Mouse (Mus musculus) MEL (cell line): ENCODE data around the gene Gm10271. TPM values are rescaled to one million over a fixed set of nuclear protein-coding genes. Genes with fewer than 3 reads are reported as not detected.

Experiments used
- DNase-seq: peaks from one replicate; pipeline ENCODE4 v3.0.0; 2011; ENCODE audit warnings: low read depth, low spot score
- H3K27ac ChIP-seq: 2 replicates; pipeline ENCODE4 v1.5.1; 2012; ENCODE audit warnings: low read depth, mild to moderate bottlenecking, control low read depth, low read length, moderate library complexity; ENCODE audit not compliant: control insufficient read depth
- H3K27me3 ChIP-seq, 2 experiments: fragments of 150-350 bp in 1 of 2; sonication (generic) in 1 of 2; 2 replicates each; pipeline ENCODE4 v1.6.1; 2012; ENCODE audit warnings: low read length in 2 of 2, mild to moderate bottlenecking in 2 of 2, improper control_type of control experiment in 1 of 2, moderate library complexity in 1 of 2; ENCODE audit not compliant: insufficient read depth in 2 of 2, control insufficient read depth in 1 of 2
- H3K36me3 ChIP-seq, 2 experiments: 2 replicates each; pipeline ENCODE4 v1.6.1; 2012 to 2014; ENCODE audit warnings: low read length in 2 of 2, improper control_type of control experiment in 1 of 2, inconsistent platforms in 1 of 2, mild to moderate bottlenecking in 1 of 2; ENCODE audit not compliant: insufficient read depth in 2 of 2, control insufficient read depth in 1 of 2
- H3K4me1 ChIP-seq, 2 experiments: fragments of 150-350 bp in 1 of 2; sonication (generic) in 1 of 2; 2 replicates each; pipeline ENCODE4 v1.6.1; 2012; ENCODE audit warnings: low read length in 2 of 2, improper control_type of control experiment in 1 of 2, mild to moderate bottlenecking in 1 of 2; ENCODE audit not compliant: insufficient read depth in 2 of 2, control insufficient read depth in 1 of 2
- H3K4me3 ChIP-seq, 2 experiments: fragments of 150-350 bp in 1 of 2; sonication (generic) in 1 of 2; 2 replicates each; pipeline ENCODE4 v1.5.1; 2012; ENCODE audit warnings: low read depth in 2 of 2, low read length in 2 of 2, mild to moderate bottlenecking in 2 of 2, moderate library complexity in 2 of 2, control low read depth in 1 of 2, improper control_type of control experiment in 1 of 2; ENCODE audit not compliant: control insufficient read depth in 1 of 2, insufficient read depth in 1 of 2
- H3K79me2 ChIP-seq: 2 replicates; pipeline ENCODE4 v1.6.1; 2012; ENCODE audit warnings: mild to moderate bottlenecking, low read length, moderate library complexity; ENCODE audit not compliant: control insufficient read depth, poor library complexity, insufficient read depth
- H3K9ac ChIP-seq: 2 replicates; pipeline ENCODE4 v1.6.1; 2012; ENCODE audit warnings: low read depth, mild to moderate bottlenecking, control low read depth, low read length, moderate library complexity; ENCODE audit not compliant: control insufficient read depth, poor library complexity, severe bottlenecking
- H3K9me3 ChIP-seq: fragments of 150-350 bp; sonication (generic); replicated peaks from 2 replicates; pipeline ENCODE4 v1.6.1; 2012; ENCODE audit warnings: mild to moderate bottlenecking, low read length, improper control_type of control experiment, moderate library complexity; ENCODE audit not compliant: insufficient read depth
- CHD1 ChIP-seq: IDR thresholded peaks from 2 replicates; pipeline ENCODE4 v1.6.1; 2012; ENCODE audit warnings: low read depth, mild to moderate bottlenecking, inconsistent platforms, low read length, improper control_type of control experiment
- CHD2 ChIP-seq: IDR thresholded peaks from 2 replicates; pipeline ENCODE4 v1.6.1; 2011; ENCODE audit warnings: low read length, improper control_type of control experiment
- E2F4 ChIP-seq: IDR thresholded peaks from 2 replicates; pipeline ENCODE4 v1.6.1; 2011; ENCODE audit warnings: low read depth, low read length, improper control_type of control experiment, borderline replicate concordance
- ETS1 ChIP-seq: IDR thresholded peaks from 2 replicates; pipeline ENCODE4 v1.6.1; 2012; ENCODE audit warnings: low read depth, mild to moderate bottlenecking, inconsistent platforms, low read length, improper control_type of control experiment, moderate library complexity
- HCFC1 ChIP-seq: IDR thresholded peaks from 2 replicates; pipeline ENCODE4 v1.6.1; 2012; ENCODE audit warnings: low read depth, mild to moderate bottlenecking, inconsistent platforms, low read length, improper control_type of control experiment, moderate library complexity
- JUND ChIP-seq: IDR thresholded peaks from 2 replicates; pipeline ENCODE4 v1.6.1; 2011; ENCODE audit warnings: low read depth, mild to moderate bottlenecking, improper control_type of control experiment, low read length
- KAT2A ChIP-seq: conservative IDR thresholded peaks from 2 replicates; pipeline ENCODE4 v1.6.1; 2012; ENCODE audit warnings: low read depth, low read length, improper control_type of control experiment, inconsistent platforms
- MAFK ChIP-seq: IDR thresholded peaks from 2 replicates; pipeline ENCODE4 v1.6.1; 2011; ENCODE audit warnings: low read depth, mild to moderate bottlenecking, low read length, improper control_type of control experiment, borderline replicate concordance
- MEF2A ChIP-seq: IDR thresholded peaks from 2 replicates; pipeline ENCODE4 v1.6.1; 2014; ENCODE audit warnings: low read depth, mild to moderate bottlenecking, inconsistent platforms, low read length, improper control_type of control experiment; ENCODE audit not compliant: poor library complexity, insufficient replicate concordance, severe bottlenecking; ENCODE audit errors: extremely low read depth
- NELFE ChIP-seq: IDR thresholded peaks from 2 replicates; pipeline ENCODE4 v1.6.1; 2011; ENCODE audit warnings: low read depth, low read length, improper control_type of control experiment
- POLR2A ChIP-seq, 2 experiments: IDR thresholded peaks; 2 replicates each; pipeline ENCODE4 v1.6.1; 2011 to 2012; ENCODE audit warnings: low read length in 2 of 2, mild to moderate bottlenecking in 2 of 2, control low read depth in 1 of 2, improper control_type of control experiment in 1 of 2, low read depth in 1 of 2, moderate library complexity in 1 of 2; ENCODE audit not compliant: control insufficient read depth in 1 of 2, insufficient read depth in 1 of 2, poor library complexity in 1 of 2
- POLR2AphosphoS2 ChIP-seq: IDR thresholded peaks from 2 replicates; pipeline ENCODE4 v1.6.1; 2011; ENCODE audit warnings: low read length, improper control_type of control experiment
- POLR2AphosphoS5 ChIP-seq: IDR thresholded peaks from 2 replicates; pipeline ENCODE4 v1.6.1; 2012; ENCODE audit warnings: low read depth, borderline replicate concordance, mild to moderate bottlenecking, inconsistent platforms, low read length, moderate library complexity, mixed read lengths
- RCOR1 ChIP-seq: IDR thresholded peaks from 2 replicates; pipeline ENCODE4 v1.6.1; 2012; ENCODE audit warnings: low read depth, mild to moderate bottlenecking, inconsistent platforms, low read length, improper control_type of control experiment
- SIN3A ChIP-seq: IDR thresholded peaks from 2 replicates; pipeline ENCODE4 v1.6.1; 2012; ENCODE audit warnings: low read length, improper control_type of control experiment, inconsistent platforms
- TAL1 ChIP-seq: IDR thresholded peaks from 2 replicates; pipeline ENCODE4 v1.6.1; 2012; ENCODE audit warnings: mild to moderate bottlenecking, inconsistent platforms, low read length, moderate library complexity, mixed read lengths
- TCF12 ChIP-seq: IDR thresholded peaks from 2 replicates; pipeline ENCODE4 v1.6.1; 2014; ENCODE audit warnings: low read depth, mild to moderate bottlenecking, inconsistent platforms, low read length, improper control_type of control experiment, moderate library complexity
- UBTF ChIP-seq: IDR thresholded peaks from 2 replicates; pipeline ENCODE4 v1.6.1; 2012; ENCODE audit warnings: low read depth, mild to moderate bottlenecking, inconsistent platforms, low read length, improper control_type of control experiment, moderate library complexity, borderline replicate concordance; ENCODE audit not compliant: insufficient read depth
- USF2 ChIP-seq, 2 experiments: IDR thresholded peaks; 2 replicates each; pipeline ENCODE4 v1.6.1; 2011 to 2012; ENCODE audit warnings: improper control_type of control experiment in 2 of 2, low read length in 2 of 2, borderline replicate concordance in 1 of 2, inconsistent platforms in 1 of 2, low read depth in 1 of 2, mild to moderate bottlenecking in 1 of 2; ENCODE audit not compliant: insufficient read depth in 1 of 2
- ZKSCAN1 ChIP-seq: IDR thresholded peaks from 2 replicates; pipeline ENCODE4 v1.6.1; 2012; ENCODE audit warnings: low read depth, mild to moderate bottlenecking, inconsistent platforms, low read length, improper control_type of control experiment, moderate library complexity
- ZMIZ1 ChIP-seq: IDR thresholded peaks from 2 replicates; pipeline ENCODE4 v1.6.1; 2012; ENCODE audit warnings: low read depth, mild to moderate bottlenecking, inconsistent platforms, low read length, improper control_type of control experiment, moderate library complexity
- polyA plus RNA-seq, 2 experiments: library from polyadenylated mRNA; stranded (reverse) in 1 of 2; unstranded in 1 of 2; fragments of >175 nt in 1 of 2; fragments of >200 nt in 1 of 2; gene quantifications; 2 replicates each; pipeline versions ENCODE4 v1.2.1 to v1.2.4; 2012; ENCODE audit warnings: low replicate concordance in 2 of 2, low read depth in 1 of 2; ENCODE audit not compliant: insufficient read length in 2 of 2, insufficient read depth in 1 of 2, missing spikeins in 1 of 2
- total RNA-seq: library from RNA; depleted of rRNA; stranded (reverse); fragments of 300-350 nt; gene quantifications from 2 replicates; pipeline ENCODE4 v1.2.3, GENCODE M21; 2012

The Gm10271 gene
- total and polyA plus RNA-seq, 3 experiments: not detected

DNA sequence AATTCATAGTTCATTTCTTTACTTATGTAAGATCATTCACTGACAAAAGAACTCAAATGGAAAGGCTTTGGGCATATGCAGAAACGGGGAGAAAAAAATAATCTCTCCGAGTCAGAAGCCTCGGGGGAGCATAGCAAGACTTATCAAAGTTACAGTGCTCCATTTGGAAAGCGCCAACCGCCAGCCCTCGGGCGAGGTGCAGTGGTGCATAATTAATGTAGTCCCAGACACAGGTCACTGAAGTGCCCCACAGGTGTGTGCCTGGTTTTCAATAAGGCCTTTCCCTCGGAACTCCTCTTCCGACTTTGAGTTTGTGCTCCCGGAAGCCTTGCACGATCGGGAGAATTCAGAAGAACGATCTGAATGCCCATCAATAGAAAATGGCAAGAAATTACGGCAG, 10.3 kb downstream of the Gm10271 start:
- H3K36me3 ChIP-seq: no peaks in the 10 kb centered on the region
- H3K4me3 ChIP-seq: no peak overlapping the region
- no peaks in the 10 kb centered on the region for H3K79me2 ChIP-seq
- no peak overlapping the region for H3K9ac ChIP-seq
- H3K4me1 ChIP-seq: no peaks in the 10 kb centered on the region
- no peak overlapping the region for H3K27ac ChIP-seq
- no peak for DNase-seq
- peaks cover 2 to 6% of the 10 kb centered on the region in 2 experiments; a peak in 3 of 4 replicates for H3K27me3 ChIP-seq
- TF ChIP-seq JUND (no peak), ZMIZ1 (no peak), MAFK (no peak), KAT2A (no peak), UBTF (no peak), POLR2AphosphoS2 (no peak), RCOR1 (no peak), TCF12 (no peak), NELFE (no peak), MEF2A (no peak), USF2 (IDR thresholded peaks at IDR 0.05; ENCODE audit: borderline replicate concordance in 1 of 2, insufficient read depth in 1 of 2, low read depth in 1 of 2, low read length in 2 of 2) (no peak)
- no peaks in the 10 kb centered on the region for H3K9me3 ChIP-seq

DNA sequence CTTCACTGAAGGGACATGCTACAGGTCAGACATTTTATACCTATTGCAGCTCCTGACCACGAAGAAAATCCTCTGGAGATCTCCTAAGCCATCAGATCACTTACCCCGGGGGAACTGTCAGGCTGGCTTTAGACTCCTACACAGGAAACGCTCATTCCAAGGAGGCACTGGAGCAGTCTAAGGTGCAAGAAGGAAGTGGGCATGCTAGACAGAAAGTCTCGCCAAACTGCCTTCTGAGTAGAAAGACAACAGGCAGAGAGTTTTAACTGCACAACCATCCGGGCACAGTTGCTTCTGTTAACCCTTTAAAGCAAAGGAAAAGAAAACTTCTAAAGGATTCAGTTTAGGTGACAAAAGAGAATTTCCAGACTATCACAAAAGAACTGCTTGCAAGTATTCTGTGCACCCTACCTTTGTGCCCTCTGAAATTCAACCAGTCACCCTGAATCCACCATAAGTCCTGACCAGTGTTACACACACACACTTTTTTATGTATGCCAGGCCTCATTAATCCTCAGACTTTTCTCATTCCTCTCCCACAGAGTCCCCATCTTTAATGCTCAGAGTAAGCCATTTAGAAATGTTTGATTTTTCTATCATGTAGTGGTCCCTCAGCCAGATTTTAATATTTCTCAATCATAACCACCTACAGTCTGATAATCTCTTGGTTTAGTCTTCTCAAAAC, 14.4 kb downstream of the Gm10271 start:
- no peak overlapping the region for H3K27ac ChIP-seq
- no peak overlapping the region for H3K9ac ChIP-seq
- no peaks in the 10 kb centered on the region for H3K36me3 ChIP-seq
- H3K79me2 ChIP-seq: no peaks in the 10 kb centered on the region
- no peaks in the 10 kb centered on the region for H3K9me3 ChIP-seq
- no peak for DNase-seq
- TF ChIP-seq TCF12: no peak
- no peak for TF ChIP-seq JUND
- TF ChIP-seq CHD1: no peak
- TF ChIP-seq HCFC1: no peak
- no peak for TF ChIP-seq POLR2A (IDR thresholded peaks at IDR 0.05; ENCODE audit: control insufficient read depth in 1 of 2, insufficient read depth in 1 of 2, low read depth in 1 of 2, low read length in 2 of 2, poor library complexity in 1 of 2)
- TF ChIP-seq MEF2A: no peak
- TF ChIP-seq ETS1: no peak
- no peak for TF ChIP-seq SIN3A
- no peak for TF ChIP-seq CHD2
- TF ChIP-seq ZKSCAN1: no peak
- TF ChIP-seq E2F4: no peak
- TF ChIP-seq USF2 (IDR thresholded peaks at IDR 0.05; ENCODE audit: borderline replicate concordance in 1 of 2, insufficient read depth in 1 of 2, low read depth in 1 of 2, low read length in 2 of 2): no peak
- no peak for TF ChIP-seq TAL1
- no peak for TF ChIP-seq POLR2AphosphoS5
- no peak for TF ChIP-seq POLR2AphosphoS2
- TF ChIP-seq, all 39 proteins: peak for 0
- Histone ChIP-seq H3K27me3 (no peaks in the 10 kb centered on the region), H3K4me1 (no peaks in the 10 kb centered on the region), H3K4me3 (no peak overlapping the region)
